18 mouse cellular contexts compared by ENCODE assay signal in genomic region chr16:33774972-33775371, GRCm38 (mm10). TPM values are rescaled to one million over a fixed set of nuclear protein-coding genes. Genes with fewer than 3 reads are reported as not detected.
A peak's percentile ranks its signal among the peaks of the same experiment; 100 is the strongest.
DNase-seq lines count a peak whose midpoint lies in the region; ATAC-seq and TF ChIP-seq lines count a peak whose summit lies in the region.
"Had no signal": no experiment of that assay in that cellular context is flagged by ENCODE, and none has a peak within 500 bp of the region (broad histone marks: within the 10 kb centered on the region; RNA-seq: fewer than 3 reads in every experiment).

No protein-coding gene starts in this region.

- H3K9me3 ChIP-seq in liver, embryonic 16.5 days (replicated peaks; ENCODE audit: control insufficient read depth, low read length): no peaks in the 10 kb centered on the region
- H3K9me3 ChIP-seq in liver, embryonic 12.5 days (replicated peaks): no peaks in the 10 kb centered on the region
- no peaks in the 10 kb centered on the region for H3K9me3 ChIP-seq in MEL (replicated peaks; ENCODE audit: insufficient read depth, low read length)
- H3K9me3 ChIP-seq: embryonic facial prominence, embryonic 15.5 days; heart, embryonic 13.5 days; hindbrain, embryonic 13.5 days; limb, embryonic 12.5 days had no signal

- TF ChIP-seq POLR2A in MEL (IDR thresholded peaks at IDR 0.05; ENCODE audit: control insufficient read depth in 1 of 2, insufficient read depth in 1 of 2, low read depth in 1 of 2, low read length in 2 of 2, poor library complexity in 1 of 2): no peak
- no peak for TF ChIP-seq POLR2A in brain, embryonic 14.5 days (IDR thresholded peaks at IDR 0.05; ENCODE audit: borderline replicate concordance, extremely low read depth, insufficient read depth, insufficient read length, poor library complexity, severe bottlenecking)

- TF ChIP-seq EP300 in MEL (IDR thresholded peaks at IDR 0.05; ENCODE audit: low read depth in 1 of 2, low read length in 2 of 2): no peak

- no peak overlapping the region for H3K4me2 ChIP-seq in liver, embryonic 16.5 days (ENCODE audit: low read depth, low read length)
- no peak overlapping the region for H3K4me2 ChIP-seq in liver, embryonic 12.5 days
- H3K4me2 ChIP-seq: embryonic facial prominence, embryonic 15.5 days; heart, embryonic 13.5 days; hindbrain, embryonic 13.5 days; limb, embryonic 12.5 days had no signal

- H3K36me3 ChIP-seq in liver, embryonic 16.5 days (ENCODE audit: control insufficient read depth, insufficient read depth): no peaks in the 10 kb centered on the region
- H3K36me3 ChIP-seq in liver, embryonic 12.5 days: no peaks in the 10 kb centered on the region
- H3K36me3 ChIP-seq in MEL (ENCODE audit: control insufficient read depth in 1 of 2, insufficient read depth in 2 of 2, low read length in 2 of 2): peaks cover 0 to 54% of the 10 kb centered on the region in 2 experiments; a peak in 2 of 4 replicates
- H3K36me3 ChIP-seq: embryonic facial prominence, embryonic 15.5 days; heart, embryonic 13.5 days; hindbrain, embryonic 13.5 days; limb, embryonic 12.5 days had no signal

- H3K27me3 ChIP-seq in liver, embryonic 16.5 days (ENCODE audit: control insufficient read depth, insufficient read depth, low read depth, low read length): no peaks in the 10 kb centered on the region
- H3K27me3 ChIP-seq in liver, embryonic 12.5 days (replicated peaks): no peaks in the 10 kb centered on the region
- no peaks in the 10 kb centered on the region for H3K27me3 ChIP-seq in MEL (ENCODE audit: control insufficient read depth in 1 of 2, insufficient read depth in 2 of 2, low read length in 2 of 2)
- H3K27me3 ChIP-seq: embryonic facial prominence, embryonic 15.5 days; heart, embryonic 13.5 days; hindbrain, embryonic 13.5 days; limb, embryonic 12.5 days had no signal

- H3K9ac ChIP-seq in liver, embryonic 16.5 days (ENCODE audit: low read depth, low read length): no peak overlapping the region
- no peak overlapping the region for H3K9ac ChIP-seq in liver, embryonic 12.5 days
- H3K9ac ChIP-seq in MEL (ENCODE audit: control insufficient read depth, low read depth, low read length, poor library complexity, severe bottlenecking): no peak overlapping the region
- H3K9ac ChIP-seq: embryonic facial prominence, embryonic 15.5 days; heart, embryonic 13.5 days; hindbrain, embryonic 13.5 days; limb, embryonic 12.5 days; liver, postnatal 0 days had no signal

- H3K4me1 ChIP-seq in liver, embryonic 16.5 days (ENCODE audit: control insufficient read depth, low read depth, low read length): peaks cover 9% of the 10 kb centered on the region; the same call in 1 of the 2 replicates
- peaks cover 39% of the 10 kb centered on the region for H3K4me1 ChIP-seq in liver, embryonic 12.5 days
- peaks cover 31 to 60% of the 10 kb centered on the region in 2 experiments for H3K4me1 ChIP-seq in MEL (ENCODE audit: control insufficient read depth in 1 of 2, insufficient read depth in 2 of 2, low read length in 2 of 2)
- H3K4me1 ChIP-seq: embryonic facial prominence, embryonic 15.5 days; hindbrain, embryonic 13.5 days had no signal

- ATAC-seq in liver, embryonic 16.5 days (ENCODE audit: low read depth): peak; percentile 20; the same call in 1 of the 2 replicates
- ATAC-seq in liver, embryonic 12.5 days: no peak
- ATAC-seq in megakaryocyte progenitor cell, adult 5-6 weeks (replicated peaks; ENCODE audit: poor library complexity): no peak
- ATAC-seq: CD4-positive, CD25-positive, alpha-beta regulatory T cell, adult 4 months; forebrain, embryonic 14.5 days; liver, postnatal 0 days had no signal

- WGBS in liver, embryonic 16.5 days (ENCODE audit: insufficient replicate concordance): 61% methylated on average over 3 of the region's 3 CpGs
- 55% methylated on average over 3 of the region's 3 CpGs for WGBS in liver, embryonic 12.5 days (ENCODE audit: insufficient replicate concordance)

- TF ChIP-seq CTCF in MEL (IDR thresholded peaks at IDR 0.05 in 2 of 3, conservative IDR thresholded peaks at IDR 0.05 in 1 of 3; ENCODE audit: control insufficient read depth in 1 of 3, insufficient read depth in 1 of 3, low read depth in 2 of 3, low read length in 3 of 3, poor library complexity in 1 of 3, severe bottlenecking in 1 of 3): no peak
- TF ChIP-seq CTCF in brain, embryonic 14.5 days (IDR thresholded peaks at IDR 0.05; ENCODE audit: borderline replicate concordance, extremely low read depth, insufficient read depth, insufficient read length): no peak

- no peaks in the 10 kb centered on the region for H3K79me2 ChIP-seq in MEL (ENCODE audit: control insufficient read depth, insufficient read depth, low read length, poor library complexity)

- DNase-seq in cerebellum, adult 8-10 months: peak; percentile 11
- DNase-seq in cerebellum, postnatal 4 days (ENCODE audit: low spot score in 2 of 2): no peak
- peak; percentile 55 for DNase-seq in MEL (ENCODE audit: low read depth, low spot score)
- peak; percentile 29 for DNase-seq in brain, embryonic 14.5 days (ENCODE audit: low read depth)
- DNase-seq: gastrocnemius, adult 2 months; kidney, adult 2 months; liver, postnatal 0 days; midbrain, embryonic 14.5 days had no signal

- TF ChIP-seq RAD21 in MEL (IDR thresholded peaks at IDR 0.05; ENCODE audit: low read depth, low read length): no peak

- no peak overlapping the region for H3K27ac ChIP-seq in liver, embryonic 16.5 days (ENCODE audit: low read length)
- no peak overlapping the region for H3K27ac ChIP-seq in liver, embryonic 12.5 days
- H3K27ac ChIP-seq in MEL (ENCODE audit: control insufficient read depth, low read depth, low read length): peak overlapping the region; percentile 0; the same call in 1 of the 2 replicates
- H3K27ac ChIP-seq: embryonic facial prominence, embryonic 15.5 days; gastrocnemius, adult 2 months; heart, embryonic 13.5 days; hindbrain, embryonic 13.5 days; left cerebral cortex, adult 2 months; limb, embryonic 12.5 days had no signal

- H3K4me3 ChIP-seq in liver, embryonic 16.5 days (ENCODE audit: low read depth, low read length): no peak overlapping the region
- H3K4me3 ChIP-seq in liver, embryonic 12.5 days: no peak overlapping the region
- H3K4me3 ChIP-seq in MEL (ENCODE audit: control insufficient read depth in 1 of 2, insufficient read depth in 1 of 2, low read depth in 2 of 2, low read length in 2 of 2): no peak overlapping the region
- H3K4me3 ChIP-seq: embryonic facial prominence, embryonic 15.5 days; gastrocnemius, adult 2 months; heart, embryonic 13.5 days; hindbrain, embryonic 13.5 days; left cerebral cortex, adult 2 months; limb, embryonic 12.5 days had no signal

TF ChIP-seq in MEL, 35 proteins besides CTCF, POLR2A, EP300 and RAD21:
- no peak for TF ChIP-seq USF2 (IDR thresholded peaks at IDR 0.05; ENCODE audit: borderline replicate concordance in 1 of 2, insufficient read depth in 1 of 2, low read depth in 1 of 2, low read length in 2 of 2)
- TF ChIP-seq POLR2AphosphoS2 (IDR thresholded peaks at IDR 0.05; ENCODE audit: low read length): no peak
- TF ChIP-seq TAL1 (IDR thresholded peaks at IDR 0.05; ENCODE audit: low read length): peak; percentile 25; the same call in 1 of the 2 replicates
- TF ChIP-seq ZKSCAN1 (IDR thresholded peaks at IDR 0.05; ENCODE audit: low read depth, low read length): no peak
- TF ChIP-seq MAFK (IDR thresholded peaks at IDR 0.05; ENCODE audit: borderline replicate concordance, low read depth, low read length): no peak

RNA-seq across cellular contexts. Expression of gene Muc13, which starts 18.9 kb away (rescaled TPM):
- polyA plus RNA-seq in liver, embryonic 16.5 days (2015; fragmentation: Nextera tagmentation; extraction: Ambion mirVana): 1.5 and 3.2 TPM in 2 replicates
- polyA plus RNA-seq in liver, embryonic 12.5 days (2016; fragmentation: Nextera tagmentation; extraction: Ambion mirVana): 5.2 and 5.5 TPM in 2 replicates
- total RNA-seq in MEL (2012; rRNA removed): 59.5 and 60.4 TPM in 2 replicates
- polyA plus RNA-seq in MEL (2012; ENCODE audit: insufficient read depth in 1 of 2, insufficient read length in 2 of 2, low read depth in 1 of 2, low replicate concordance in 2 of 2, missing spikeins in 1 of 2): 100 to 1,000 TPM in 1 of 2 experiments, not detected in 1; 129 TPM
- polyA plus RNA-seq in brain, embryonic 14.5 days (2012; rRNA removed): 0.08 and 0.19 TPM in 2 replicates
- total RNA-seq in megakaryocyte progenitor cell, adult 5-6 weeks (2015): 52.3 and 76.8 TPM in 2 replicates
- total RNA-seq in megakaryocyte progenitor cell, adult 5-6 weeks (2017): 41.4 and 61.6 TPM in 2 replicates
- total RNA-seq: gastrocnemius, adult 2 months had no signal
- polyA plus RNA-seq: forebrain, embryonic 14.5 days; hindbrain, embryonic 13.5 days; midbrain, embryonic 14.5 days had no signal

RNA-seq across cellular contexts. Expression of gene Itgb5, which starts 54.5 kb away (rescaled TPM):
- polyA plus RNA-seq in liver, embryonic 16.5 days (2015; fragmentation: Nextera tagmentation; extraction: Ambion mirVana): 4.6 and 4.9 TPM in 2 replicates
- polyA plus RNA-seq in liver, embryonic 12.5 days (2016; fragmentation: Nextera tagmentation; extraction: Ambion mirVana): 20.0 and 22.2 TPM in 2 replicates
- 0.16 and 0.27 TPM in 2 replicates for total RNA-seq in MEL (2012; rRNA removed)
- polyA plus RNA-seq in MEL (2012; ENCODE audit: insufficient read depth in 1 of 2, insufficient read length in 2 of 2, low read depth in 1 of 2, low replicate concordance in 2 of 2, missing spikeins in 1 of 2): under 1 TPM in 1 of 2 experiments, not detected in 1; 0.58 TPM
- polyA plus RNA-seq in brain, embryonic 14.5 days (2012; rRNA removed): 22.4 and 36.7 TPM in 2 replicates
- 4.4 and 8.1 TPM in 2 replicates for total RNA-seq in megakaryocyte progenitor cell, adult 5-6 weeks (2015)
- total RNA-seq in megakaryocyte progenitor cell, adult 5-6 weeks (2017): 5.5 and 8.5 TPM in 2 replicates

Comparison
In these comparisons a context has a peak if more than half of its experiments do, and no peak if none do; other contexts are left out.
1. DNase-seq: peak in cerebellum, adult 8-10 months (single experiment), MEL (single experiment) and brain, embryonic 14.5 days (single experiment); none in cerebellum, postnatal 4 days (0 of 2).